Mouse (Mus musculus): ENCODE data around the gene Pcbp4. TPM values are rescaled to one million over a fixed set of nuclear protein-coding genes. Genes with fewer than 3 reads are reported as not detected.

Pcbp4 gene
- 7.4 and 9.1 TPM in 2 replicates for polyA plus RNA-seq (2015; fragmentation: Nextera tagmentation; extraction: Ambion mirVana)

DNA sequence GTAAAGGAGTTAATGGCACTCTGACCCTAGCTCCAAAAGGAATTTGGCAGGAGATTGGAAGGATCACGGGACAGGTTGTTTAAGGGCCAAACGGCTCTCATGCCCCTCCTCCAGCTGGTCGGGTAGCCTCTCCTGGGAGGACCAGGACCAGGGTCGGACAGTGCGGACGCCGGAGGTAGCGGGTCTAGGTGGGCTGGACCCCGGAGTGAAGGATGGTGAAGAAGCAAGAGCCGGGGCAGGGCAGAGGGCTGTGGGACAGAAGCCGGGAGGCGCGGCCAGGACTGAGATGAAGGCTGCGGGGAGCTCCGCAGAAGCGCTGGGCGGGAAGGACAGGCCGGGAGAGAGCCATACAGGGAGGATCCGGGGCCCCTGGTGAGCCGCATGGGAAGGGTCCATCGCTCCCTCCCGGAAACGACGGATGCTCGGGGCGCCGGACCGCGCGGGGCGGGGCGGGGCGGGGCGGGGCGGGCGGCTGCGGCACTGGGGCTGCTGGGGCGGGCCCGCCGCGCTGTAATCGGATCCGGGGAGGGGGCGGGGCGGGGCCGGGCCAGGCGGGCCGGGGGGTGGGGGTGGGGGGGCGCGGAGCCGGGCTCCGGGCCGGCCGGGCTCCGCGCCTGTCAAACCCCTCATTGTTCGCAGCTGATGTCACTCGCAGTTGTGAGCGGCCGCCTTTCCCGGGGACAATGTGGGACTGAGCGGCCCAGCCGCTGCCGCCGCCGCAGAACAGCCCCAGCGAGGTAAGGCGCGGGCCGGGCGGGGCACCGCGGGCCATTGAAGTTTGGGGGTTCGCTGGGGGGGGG is at the start of gene Pcbp4:
TSS of gene Pcbp4 (plus strand) at position 21 of the 800 bp plus-strand sequence.
- peak; percentile 63 for ATAC-seq (ENCODE audit: insufficient read depth)
- H3K27me3 ChIP-seq, result peaks cover 52% of the 10 kb centered on the region
- H3K4me1 ChIP-seq (replicated peaks), result peaks cover 54% of the 10 kb centered on the region
- no peaks in the 10 kb centered on the region for H3K9me3 ChIP-seq (replicated peaks)
- peak within 1 kb of the TSS; percentile 31; the same call in 1 of the 2 replicates for H3K27ac ChIP-seq (replicated peaks)
- peak within 1 kb of the TSS; percentile 52; the same call in 1 of the 2 replicates for H3K9ac ChIP-seq
- peak within 1 kb of the TSS; percentile 62 for H3K4me3 ChIP-seq (replicated peaks)
- WGBS (ENCODE audit: insufficient replicate concordance), result under 1% methylated on average over 60 of the region's 74 CpGs
- H3K4me2 ChIP-seq, result peak within 1 kb of the TSS; percentile 88
- no peaks in the 10 kb centered on the region; the same call in 1 of the 2 replicates for H3K36me3 ChIP-seq (replicated peaks)

DNA sequence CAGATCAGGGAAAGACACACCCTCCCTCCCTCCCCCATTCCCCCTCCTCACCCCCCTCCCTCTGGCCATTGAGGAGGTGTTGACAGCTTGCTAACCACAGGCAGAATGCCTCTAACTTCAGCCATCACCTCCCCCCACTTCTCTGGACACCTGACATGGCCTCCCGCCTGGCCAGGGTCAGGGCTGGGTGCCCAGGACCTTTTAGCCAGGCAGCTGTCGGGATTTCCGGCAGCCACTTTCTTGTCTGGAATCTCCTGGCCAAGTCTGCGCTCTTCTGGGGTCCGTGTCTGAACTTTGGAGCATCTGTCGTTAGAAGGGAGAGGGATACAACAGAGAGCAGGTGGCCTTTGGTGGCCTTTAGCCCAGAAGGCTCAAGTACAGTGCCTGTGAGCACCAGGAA is 47.8 kb upstream of the Pcbp4 start:
- no peak overlapping the region for H3K4me3 ChIP-seq (replicated peaks)
- no peak for ATAC-seq (ENCODE audit: insufficient read depth)
- H3K27me3 ChIP-seq, result no peaks in the 10 kb centered on the region
- no peak overlapping the region for H3K9ac ChIP-seq
- H3K27ac ChIP-seq (replicated peaks), result no peak overlapping the region
- WGBS (ENCODE audit: insufficient replicate concordance), result 39% methylated on average over 6 of the region's 6 CpGs
- no peak overlapping the region for H3K4me2 ChIP-seq
- H3K9me3 ChIP-seq (replicated peaks), result no peaks in the 10 kb centered on the region
- peaks cover 43% of the 10 kb centered on the region for H3K4me1 ChIP-seq (replicated peaks)
- H3K36me3 ChIP-seq (replicated peaks), result no peaks in the 10 kb centered on the region

DNA sequence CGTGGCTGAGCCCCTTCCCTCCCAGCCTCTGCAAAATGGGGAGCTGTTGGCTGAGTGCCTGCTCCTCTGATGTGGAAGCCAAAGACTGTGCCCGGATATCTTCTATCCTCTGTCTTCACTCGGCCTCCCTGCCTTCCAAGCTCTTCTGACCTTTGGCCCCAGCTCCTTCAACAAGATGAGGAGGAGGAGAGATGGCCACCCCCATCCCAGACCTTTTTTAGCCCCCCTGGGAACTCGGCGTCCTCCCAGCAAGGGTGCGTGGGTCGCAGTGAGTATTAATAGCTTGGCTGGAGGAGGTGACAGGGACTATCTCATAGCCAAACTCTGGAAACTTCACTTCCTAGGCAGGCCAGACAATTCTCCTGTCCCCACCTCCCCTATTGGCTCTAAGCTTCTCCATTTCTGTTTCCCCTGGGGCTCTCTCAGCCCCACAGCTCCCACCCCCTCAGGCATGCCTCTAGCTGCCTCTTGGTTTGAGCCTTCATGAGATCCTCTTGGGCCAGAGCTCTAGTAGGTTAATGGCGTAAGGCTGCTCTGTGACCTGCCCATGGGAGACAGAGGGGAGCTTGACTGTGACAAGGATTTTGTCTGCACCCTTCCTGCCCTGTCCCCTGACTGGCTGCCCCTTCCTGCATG is 46.5 kb upstream of the Pcbp4 start:
- Histone ChIP-seq H3K27ac (replicated peaks) (no peak overlapping the region), H3K4me3 (replicated peaks) (no peak overlapping the region), H3K4me2 (no peak overlapping the region), H3K9ac (no peak overlapping the region), H3K36me3 (replicated peaks) (no peaks in the 10 kb centered on the region), H3K4me1 (replicated peaks) (peaks cover 43% of the 10 kb centered on the region), H3K9me3 (replicated peaks) (no peaks in the 10 kb centered on the region), H3K27me3 (no peaks in the 10 kb centered on the region)
- no peak for ATAC-seq (ENCODE audit: insufficient read depth)
- WGBS (ENCODE audit: insufficient replicate concordance), result 48% methylated on average over 8 of the region's 8 CpGs

GRCm38 (mm10) chr9:106409096-106409495 is 44.0 kb upstream of the Pcbp4 start:
- H3K27me3 ChIP-seq, result no peaks in the 10 kb centered on the region

GRCm38 (mm10) chr9:106410086-106410650 is 42.9 kb upstream of the Pcbp4 start:
- no peak overlapping the region for H3K4me3 ChIP-seq (replicated peaks)
- 67% methylated on average over 2 of the region's 2 CpGs for WGBS (ENCODE audit: insufficient replicate concordance)
- H3K27me3 ChIP-seq, result no peaks in the 10 kb centered on the region
- H3K9ac ChIP-seq, result no peak overlapping the region
- no peak for ATAC-seq (ENCODE audit: insufficient read depth)
- no peaks in the 10 kb centered on the region for H3K9me3 ChIP-seq (replicated peaks)
- peaks cover 37% of the 10 kb centered on the region for H3K4me1 ChIP-seq (replicated peaks)
- no peaks in the 10 kb centered on the region for H3K36me3 ChIP-seq (replicated peaks)
- H3K27ac ChIP-seq (replicated peaks), result no peak overlapping the region
- no peak overlapping the region for H3K4me2 ChIP-seq

More at GRCm38 (mm10) chr9:106409096-106409495, 44.0 kb upstream of the Pcbp4 start:
- no peak overlapping the region for H3K4me3 ChIP-seq (replicated peaks)
- H3K27ac ChIP-seq (replicated peaks), result no peak overlapping the region
- 87% methylated on average over 4 of the region's 4 CpGs for WGBS (ENCODE audit: insufficient replicate concordance)
- H3K9ac ChIP-seq, result no peak overlapping the region
- peaks cover 37% of the 10 kb centered on the region for H3K4me1 ChIP-seq (replicated peaks)
- H3K9me3 ChIP-seq (replicated peaks), result no peaks in the 10 kb centered on the region
- no peak overlapping the region for H3K4me2 ChIP-seq
- no peak for ATAC-seq (ENCODE audit: insufficient read depth)
- H3K36me3 ChIP-seq (replicated peaks), result no peaks in the 10 kb centered on the region

DNA sequence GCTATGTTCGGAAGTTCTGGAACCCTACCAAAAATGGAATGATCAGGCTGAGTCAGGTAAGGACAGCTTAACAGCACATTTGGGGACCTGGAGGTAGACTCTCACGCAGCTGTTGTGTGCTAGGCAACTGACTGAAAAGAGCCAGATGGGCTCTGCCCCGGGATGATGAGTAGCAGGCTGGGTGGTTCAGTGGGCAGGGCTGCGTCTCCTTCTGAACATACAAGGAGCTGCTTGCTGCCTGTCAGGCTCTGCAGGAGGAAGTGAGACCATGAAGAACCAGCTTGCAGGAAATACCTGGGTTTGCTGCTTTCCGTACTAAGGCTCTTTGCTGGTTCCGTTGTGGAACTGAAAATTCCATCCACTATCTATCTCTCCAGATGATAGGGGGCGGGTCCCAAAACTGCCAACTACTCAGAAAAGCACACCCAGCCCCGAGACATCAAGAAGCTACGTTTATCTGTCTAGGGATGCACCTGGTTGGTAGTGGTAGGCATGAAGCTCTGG is 41.9 kb upstream of the Pcbp4 start:
- no peaks in the 10 kb centered on the region for H3K36me3 ChIP-seq (replicated peaks)
- H3K27ac ChIP-seq (replicated peaks), result peak overlapping the region; percentile 77
- H3K4me1 ChIP-seq (replicated peaks), result peaks cover 37% of the 10 kb centered on the region
- no peaks in the 10 kb centered on the region for H3K9me3 ChIP-seq (replicated peaks)
- peak overlapping the region; percentile 29 for H3K4me3 ChIP-seq (replicated peaks)
- peak; percentile 92 for ATAC-seq (ENCODE audit: insufficient read depth)
- H3K4me2 ChIP-seq, result peak overlapping the region; percentile 63
- WGBS (ENCODE audit: insufficient replicate concordance), result 16% methylated on average over 9 of the region's 9 CpGs
- 0 out of 2 replicates have a peak overlapping the region, but pooled peaks have one; percentile 42 for H3K9ac ChIP-seq
- no peaks in the 10 kb centered on the region for H3K27me3 ChIP-seq

- WGBS (ENCODE audit: insufficient replicate concordance), result 26% methylated on average over 6 of the region's 6 CpGs
- no peaks in the 10 kb centered on the region for H3K36me3 ChIP-seq (replicated peaks)
- H3K9ac ChIP-seq, result peak overlapping the region; percentile 42; the same call in 1 of the 2 replicates
- peak overlapping the region; percentile 63 for H3K4me2 ChIP-seq
- peak overlapping the region; percentile 77 for H3K27ac ChIP-seq (replicated peaks)
- peaks cover 36% of the 10 kb centered on the region for H3K4me1 ChIP-seq (replicated peaks)
- no peaks in the 10 kb centered on the region for H3K27me3 ChIP-seq
- no peaks in the 10 kb centered on the region for H3K9me3 ChIP-seq (replicated peaks)
- peak; percentile 87 for ATAC-seq (ENCODE audit: insufficient read depth)
- H3K4me3 ChIP-seq (replicated peaks), result peak overlapping the region; percentile 29
Measured at GRCm38 (mm10) chr9:106411729-106412128, 41.4 kb upstream of the Pcbp4 start.

DNA sequence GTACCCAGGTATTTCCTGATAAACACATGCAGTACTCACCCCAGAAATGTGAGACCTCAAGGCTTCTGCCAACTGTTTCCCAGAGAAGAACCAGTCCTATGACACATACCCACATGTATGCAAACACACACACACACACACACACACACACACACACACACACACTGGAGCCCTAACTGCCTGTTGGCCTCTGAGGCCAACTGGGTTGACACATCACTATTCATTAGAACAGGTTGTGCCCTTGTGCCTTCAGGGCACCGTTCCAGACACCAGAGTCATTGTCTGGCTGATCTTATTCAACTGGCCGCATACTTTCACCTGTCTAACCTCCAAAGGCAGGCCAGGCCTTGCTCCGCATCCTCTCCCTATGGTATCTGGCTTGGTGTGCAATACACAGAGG is 40.9 kb upstream of the Pcbp4 start:
- WGBS (ENCODE audit: insufficient replicate concordance), result 75% methylated on average over 3 of the region's 3 CpGs
- H3K4me2 ChIP-seq, result peak overlapping the region; percentile 63
- no peak overlapping the region for H3K4me3 ChIP-seq (replicated peaks)
- ATAC-seq (ENCODE audit: insufficient read depth), result no peak
- no peaks in the 10 kb centered on the region for H3K9me3 ChIP-seq (replicated peaks)
- H3K27me3 ChIP-seq, result peaks cover 2% of the 10 kb centered on the region
- no peak overlapping the region for H3K9ac ChIP-seq
- H3K36me3 ChIP-seq (replicated peaks), result no peaks in the 10 kb centered on the region
- peak overlapping the region; percentile 77 for H3K27ac ChIP-seq (replicated peaks)
- H3K4me1 ChIP-seq (replicated peaks), result peaks cover 34% of the 10 kb centered on the region

GRCm38 (mm10) chr9:106413606-106414005 is 39.5 kb upstream of the Pcbp4 start:
- H3K9me3 ChIP-seq (replicated peaks), result no peaks in the 10 kb centered on the region
- H3K4me3 ChIP-seq (replicated peaks), result no peak overlapping the region
- peaks cover 44% of the 10 kb centered on the region for H3K4me1 ChIP-seq (replicated peaks)
- H3K4me2 ChIP-seq, result no peak overlapping the region
- WGBS (ENCODE audit: insufficient replicate concordance), result 80% methylated on average over 5 of the region's 5 CpGs
- H3K36me3 ChIP-seq (replicated peaks), result no peaks in the 10 kb centered on the region
- ATAC-seq (ENCODE audit: insufficient read depth), result no peak
- H3K27ac ChIP-seq (replicated peaks), result no peak overlapping the region
- no peak overlapping the region for H3K9ac ChIP-seq
- H3K27me3 ChIP-seq, result peaks cover 15% of the 10 kb centered on the region

DNA sequence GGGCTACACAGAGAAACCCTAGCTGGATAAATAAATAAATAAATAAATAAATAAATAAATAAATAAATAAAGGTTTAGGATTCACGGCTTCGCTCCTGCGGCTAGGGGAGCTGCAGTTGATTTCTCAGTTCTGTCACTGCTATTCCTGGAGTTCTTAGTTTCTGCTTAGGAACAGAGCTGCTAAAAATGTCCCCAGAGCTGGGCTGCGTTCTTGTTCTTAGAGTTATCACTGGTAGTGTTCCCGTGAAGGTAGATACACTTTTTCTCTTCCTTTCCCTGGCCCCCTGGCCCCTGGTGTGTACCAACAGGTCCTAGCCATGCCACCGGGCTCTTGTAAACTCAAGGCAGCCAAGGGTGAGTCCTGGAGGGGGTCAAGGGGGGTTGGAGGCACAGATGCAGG is 36.3 kb upstream of the Pcbp4 start:
- 74% methylated on average over 6 of the region's 6 CpGs for WGBS (ENCODE audit: insufficient replicate concordance)
- no peaks in the 10 kb centered on the region for H3K9me3 ChIP-seq (replicated peaks)
- H3K9ac ChIP-seq, result no peak overlapping the region
- H3K4me1 ChIP-seq (replicated peaks), result peaks cover 33% of the 10 kb centered on the region
- H3K36me3 ChIP-seq (replicated peaks), result no peaks in the 10 kb centered on the region
- no peak for ATAC-seq (ENCODE audit: insufficient read depth)
- H3K4me3 ChIP-seq (replicated peaks), result no peak overlapping the region
- H3K4me2 ChIP-seq, result no peak overlapping the region
- peaks cover 47% of the 10 kb centered on the region for H3K27me3 ChIP-seq
- no peak overlapping the region for H3K27ac ChIP-seq (replicated peaks)

All from liver, embryonic 15.5 days (tissue).